Mouse (Mus musculus) forebrain, embryonic 13.5 days (tissue): ENCODE results near the gene Atf7ip2. TPM values are rescaled to one million over a fixed set of nuclear protein-coding genes. Genes with fewer than 3 reads are reported as not detected.
A peak's percentile ranks its signal among the peaks of the same experiment; 100 is the strongest.
"Not testable (repeated sequence)": the region's sequence is repeated elsewhere in the genome, so short reads cannot be mapped to it uniquely, and the experiment has no call there.

Experiments used
- ATAC-seq: fragments of 200-750 bp; cut with Nextera tagmentation; 2 replicates; pipeline ENCODE4 v1.8.0; 2017
- H3K27ac ChIP-seq: fragments of 300-500 bp; sonication (generic); 2 replicates; pipeline ENCODE4 v1.5.1; 2015; ENCODE audit warnings: inconsistent platforms, mild to moderate bottlenecking, moderate library complexity
- H3K27me3 ChIP-seq: fragments of 300-500 bp; sonication (generic); 2 replicates; pipeline ENCODE4 v1.6.1; 2015; ENCODE audit warnings: mild to moderate bottlenecking, inconsistent platforms
- H3K36me3 ChIP-seq: fragments of 300-500 bp; sonication (generic); 2 replicates; pipeline ENCODE4 v1.6.1; 2015; ENCODE audit warnings: mild to moderate bottlenecking, inconsistent platforms; ENCODE audit not compliant: poor library complexity, severe bottlenecking
- H3K4me1 ChIP-seq: fragments of 300-500 bp; sonication (generic); 2 replicates; pipeline ENCODE4 v1.6.1; 2015; ENCODE audit warnings: inconsistent platforms
- H3K4me2 ChIP-seq: fragments of 300-500 bp; sonication (generic); 2 replicates; pipeline ENCODE4 v1.6.1; 2015; ENCODE audit warnings: inconsistent platforms, mild to moderate bottlenecking, moderate library complexity
- H3K4me3 ChIP-seq: fragments of 300-500 bp; sonication (generic); 2 replicates; pipeline ENCODE4 v1.5.1; 2015; ENCODE audit warnings: mild to moderate bottlenecking, inconsistent platforms
- H3K9ac ChIP-seq: fragments of 300-500 bp; sonication (generic); 2 replicates; pipeline ENCODE4 v1.6.1; 2015; ENCODE audit warnings: mild to moderate bottlenecking, inconsistent platforms
- H3K9me3 ChIP-seq: fragments of 300-500 bp; sonication (generic); replicated peaks from 2 replicates; pipeline ENCODE4 v1.6.1; 2016; ENCODE audit warnings: inconsistent platforms
- WGBS: fragments of 180-500 bp; shearing (Covaris S2); methylation state at CpG from one replicate; pipeline ENCODE4 v1.1.7; 2015; 5-methylcytosine and 5-hydroxymethylcytosine counted together
- polyA plus RNA-seq: library from polyadenylated mRNA; unstranded; fragments of >200 nt; fragmentation: Nextera tagmentation; extraction: Ambion mirVana; gene quantifications from 2 replicates; pipeline ENCODE4 v1.2.1, GENCODE M21; 2015

The Atf7ip2 gene
- polyA plus RNA-seq, 1 experiment from 2014 or later: 0.27 TPM

- H3K9ac ChIP-seq: no peak overlapping the region
- no peaks in the 10 kb centered on the region for H3K36me3 ChIP-seq
- no peak overlapping the region for H3K4me2 ChIP-seq
- H3K4me3 ChIP-seq: no peak overlapping the region
- no peak overlapping the region for H3K27ac ChIP-seq
- H3K27me3 ChIP-seq: no peaks in the 10 kb centered on the region
- H3K4me1 ChIP-seq: no peaks in the 10 kb centered on the region
- no peaks in the 10 kb centered on the region for H3K9me3 ChIP-seq
- no peak for ATAC-seq
Observed at GRCm38 (mm10) chr16:10236601-10237000, 44.1 kb downstream of the Atf7ip2 start.

DNA sequence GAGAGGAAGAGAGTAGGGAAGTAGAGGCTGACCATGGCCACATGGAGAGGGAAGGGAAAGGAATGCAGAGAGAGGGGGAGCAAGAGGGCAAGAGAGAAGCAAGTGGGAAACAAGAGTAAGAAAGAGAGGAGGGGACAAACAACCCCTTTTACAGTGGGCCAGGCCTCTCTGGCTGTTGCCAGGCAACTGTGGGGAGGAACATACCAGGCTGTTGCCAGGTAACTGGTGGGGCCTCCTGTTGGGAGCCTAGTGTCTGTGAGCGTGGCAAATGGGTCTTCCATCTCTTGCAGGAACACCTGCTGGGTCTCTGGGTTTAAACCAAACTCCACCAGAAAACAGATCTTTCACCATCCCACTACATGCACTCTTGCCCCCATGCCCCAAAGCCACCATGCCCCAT lies 61.5 kb downstream of the Atf7ip2 start:
- H3K27me3 ChIP-seq: no peaks in the 10 kb centered on the region
- no peaks in the 10 kb centered on the region for H3K36me3 ChIP-seq
- no peak for ATAC-seq
- WGBS: 15% methylated on average over 1 of the region's 1 CpGs
- no peak overlapping the region for H3K4me2 ChIP-seq
- H3K27ac ChIP-seq: no peak overlapping the region
- H3K9me3 ChIP-seq: no peaks in the 10 kb centered on the region; the same call in 1 of the 2 replicates
- no peak overlapping the region for H3K9ac ChIP-seq
- no peak overlapping the region for H3K4me3 ChIP-seq
- H3K4me1 ChIP-seq: no peaks in the 10 kb centered on the region

- ATAC-seq: no peak
- Histone ChIP-seq H3K4me2 (no peak overlapping the region), H3K36me3 (no peaks in the 10 kb centered on the region), H3K4me3 (no peak overlapping the region), H3K9me3 (peaks cover 13% of the 10 kb centered on the region), H3K27me3 (no peaks in the 10 kb centered on the region), H3K27ac (no peak overlapping the region), H3K4me1 (no peaks in the 10 kb centered on the region), H3K9ac (no peak overlapping the region)
- 31% methylated on average over 3 of the region's 3 CpGs for WGBS
Observed at GRCm38 (mm10) chr16:10272256-10272655, 79.7 kb downstream of the Atf7ip2 start.

- Histone ChIP-seq H3K4me1 (no peaks in the 10 kb centered on the region), H3K9me3 (peaks cover 13% of the 10 kb centered on the region), H3K4me2 (no peak overlapping the region), H3K27me3 (no peaks in the 10 kb centered on the region), H3K9ac (no peak overlapping the region), H3K4me3 (no peak overlapping the region), H3K36me3 (no peaks in the 10 kb centered on the region), H3K27ac (no peak overlapping the region)
- no peak for ATAC-seq
- WGBS: 71% methylated on average over 4 of the region's 4 CpGs
Observed at GRCm38 (mm10) chr16:10274465-10274864, 82.0 kb downstream of the Atf7ip2 start.

DNA sequence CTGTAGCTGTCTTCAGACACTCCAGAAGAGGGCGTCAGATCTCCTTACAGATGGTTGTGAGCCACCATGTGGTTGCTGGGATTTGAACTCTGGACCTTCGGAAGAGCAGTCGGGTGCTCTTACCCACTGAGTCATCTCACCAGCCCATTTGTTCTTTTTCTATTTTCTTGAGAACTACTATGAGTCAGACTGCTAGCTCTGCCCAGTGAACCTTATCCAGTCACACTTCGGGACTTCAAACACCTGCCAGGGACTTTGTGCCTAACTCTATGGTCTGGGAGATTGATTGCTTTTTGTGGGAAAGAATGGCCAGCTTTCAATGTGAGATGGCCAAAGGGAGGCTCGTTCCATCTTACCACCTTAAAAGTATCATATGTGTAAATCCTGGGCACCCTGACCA lies 84.3 kb downstream of the Atf7ip2 start:
- not testable (repeated sequence) for H3K4me2 ChIP-seq, H3K9ac ChIP-seq, H3K4me1 ChIP-seq, H3K27ac ChIP-seq, H3K36me3 ChIP-seq, H3K4me3 ChIP-seq, ATAC-seq, H3K27me3 ChIP-seq
- WGBS: 84% methylated on average over 5 of the region's 5 CpGs
- H3K9me3 ChIP-seq: peaks cover 13% of the 10 kb centered on the region

GRCm38 (mm10) chr16:10280286-10280951 lies 87.9 kb downstream of the Atf7ip2 start:
- Histone ChIP-seq H3K27me3 (no peaks in the 10 kb centered on the region), H3K9me3 (no peaks in the 10 kb centered on the region)
- 53% methylated on average over 12 of the region's 12 CpGs for WGBS

GRCm38 (mm10) chr16:10281890-10282289 lies 89.4 kb downstream of the Atf7ip2 start:
- Histone ChIP-seq H3K4me2 (no peak overlapping the region), H3K36me3 (no peaks in the 10 kb centered on the region), H3K9ac (no peak overlapping the region), H3K9me3 (no peaks in the 10 kb centered on the region), H3K27ac (no peak overlapping the region), H3K27me3 (no peaks in the 10 kb centered on the region), H3K4me3 (no peak overlapping the region), H3K4me1 (no peaks in the 10 kb centered on the region)
- no peak for ATAC-seq
- WGBS: 85% methylated on average over 3 of the region's 3 CpGs

More at GRCm38 (mm10) chr16:10280286-10280951, 87.9 kb downstream of the Atf7ip2 start:
- peak; percentile 21; the same call in 1 of the 2 replicates for ATAC-seq
- Histone ChIP-seq H3K4me2 (no peak overlapping the region), H3K27ac (no peak overlapping the region), H3K9ac (no peak overlapping the region), H3K36me3 (no peaks in the 10 kb centered on the region), H3K4me1 (no peaks in the 10 kb centered on the region), H3K4me3 (no peak overlapping the region)

DNA sequence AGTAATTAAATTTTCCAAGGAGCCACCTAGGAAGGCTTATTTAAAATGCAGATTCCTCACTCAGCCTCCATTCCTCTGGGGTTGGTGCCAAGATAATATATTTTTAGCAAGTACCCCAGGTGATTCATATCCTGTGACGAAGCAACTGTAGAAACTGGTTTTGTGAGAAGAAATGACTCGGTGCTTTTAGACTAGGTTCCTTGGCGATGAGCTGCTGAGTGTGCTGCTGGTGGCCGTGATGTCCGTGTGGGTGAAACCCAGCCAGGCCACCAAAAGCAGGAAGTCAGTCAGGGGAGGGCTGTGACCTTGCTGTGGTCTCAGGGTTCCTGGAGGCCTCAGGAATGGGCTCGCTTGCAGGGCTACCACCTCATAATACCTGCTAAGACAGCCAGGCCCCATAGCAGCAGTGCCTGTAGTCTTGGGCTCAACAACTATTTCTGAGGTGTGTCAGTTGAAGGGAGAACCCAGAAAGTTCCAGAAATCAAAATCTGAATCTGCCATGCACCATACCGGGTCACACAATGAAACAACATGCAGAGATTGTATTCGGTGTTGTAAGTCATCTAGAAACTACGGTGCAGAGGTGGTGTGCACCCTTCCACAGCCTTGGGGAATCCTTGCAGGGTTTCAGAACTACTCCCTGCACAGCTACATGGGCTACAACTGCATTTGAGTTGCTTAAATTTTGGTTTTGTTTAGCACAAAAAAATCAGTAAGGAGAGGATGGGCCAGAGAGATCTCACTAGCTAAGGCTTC lies 94.2 kb downstream of the Atf7ip2 start:
- no peaks in the 10 kb centered on the region for H3K4me1 ChIP-seq

GRCm38 (mm10) chr16:10288115-10288514 lies 95.6 kb downstream of the Atf7ip2 start:
- Histone ChIP-seq H3K27ac (no peak overlapping the region), H3K4me3 (no peak overlapping the region), H3K36me3 (no peaks in the 10 kb centered on the region), H3K9me3 (no peaks in the 10 kb centered on the region), H3K4me2 (no peak overlapping the region), H3K27me3 (no peaks in the 10 kb centered on the region), H3K4me1 (no peaks in the 10 kb centered on the region), H3K9ac (no peak overlapping the region)
- 83% methylated on average over 6 of the region's 6 CpGs for WGBS
- no peak for ATAC-seq

More for the DNA sequence above, 94.2 kb downstream of the Atf7ip2 start:
- H3K27ac ChIP-seq: no peak overlapping the region
- no peaks in the 10 kb centered on the region for H3K36me3 ChIP-seq
- 86% methylated on average over 9 of the region's 9 CpGs for WGBS
- no peaks in the 10 kb centered on the region for H3K27me3 ChIP-seq
- ATAC-seq: no peak
- H3K9me3 ChIP-seq: no peaks in the 10 kb centered on the region
- no peak overlapping the region for H3K4me2 ChIP-seq
- no peak overlapping the region for H3K9ac ChIP-seq
- H3K4me3 ChIP-seq: no peak overlapping the region

GRCm38 (mm10) chr16:10297696-10298644 lies 105.5 kb downstream of the Atf7ip2 start:
- ATAC-seq: no peak
- no peak overlapping the region for H3K4me2 ChIP-seq
- H3K4me1 ChIP-seq: no peaks in the 10 kb centered on the region
- no peak overlapping the region for H3K9ac ChIP-seq
- H3K27ac ChIP-seq: no peak overlapping the region
- H3K27me3 ChIP-seq: no peaks in the 10 kb centered on the region
- H3K9me3 ChIP-seq: no peaks in the 10 kb centered on the region
- 78% methylated on average over 10 of the region's 10 CpGs for WGBS
- H3K36me3 ChIP-seq: no peaks in the 10 kb centered on the region
- H3K4me3 ChIP-seq: no peak overlapping the region

- WGBS: 34% methylated on average over 8 of the region's 8 CpGs
- H3K27ac ChIP-seq: no peak overlapping the region
- H3K4me2 ChIP-seq: no peak overlapping the region
- H3K9ac ChIP-seq: no peak overlapping the region
- no peak for ATAC-seq
- no peak overlapping the region for H3K4me3 ChIP-seq
- H3K4me1 ChIP-seq: no peaks in the 10 kb centered on the region
- H3K36me3 ChIP-seq: no peaks in the 10 kb centered on the region
- no peaks in the 10 kb centered on the region for H3K27me3 ChIP-seq
- H3K9me3 ChIP-seq: no peaks in the 10 kb centered on the region
Observed at GRCm38 (mm10) chr16:10299637-10300036, 107.1 kb downstream of the Atf7ip2 start.
